Mouse (Mus musculus) heart, adult 2 months (tissue): ENCODE measurements around the gene Agbl3. TPM values are rescaled to one million over a fixed set of nuclear protein-coding genes. Genes with fewer than 3 reads are reported as not detected.

Source experiments
- DNase-seq, 2 experiments: peaks; one replicate each; pipeline ENCODE4 v3.0.0; 2021
- H3K27ac ChIP-seq: fragments of 200-600 bp; 2 replicates; pipeline ENCODE4 v1.8.1; 2022
- H3K27me3 ChIP-seq: fragments of 200-500 bp; 2 replicates; pipeline ENCODE4 v1.6.1; 2012; ENCODE audit warnings: mild to moderate bottlenecking, low read length, inconsistent platforms, mixed read lengths; ENCODE audit not compliant: control insufficient read depth, insufficient read depth
- H3K36me3 ChIP-seq: fragments of 200-500 bp; 2 replicates; pipeline ENCODE4 v1.6.1; 2012; ENCODE audit warnings: low read length, inconsistent platforms; ENCODE audit not compliant: control insufficient read depth, insufficient read depth
- H3K4me1 ChIP-seq: fragments of 200-500 bp; 2 replicates; pipeline ENCODE4 v1.6.1; 2011; ENCODE audit warnings: low read length; ENCODE audit not compliant: control insufficient read depth, insufficient read depth
- H3K4me3 ChIP-seq: fragments of 200-600 bp; 2 replicates; pipeline ENCODE4 v1.8.1; 2022
- H3K79me2 ChIP-seq: fragments of 200-500 bp; replicated peaks from 2 replicates; pipeline ENCODE4 v1.6.1; 2012; ENCODE audit warnings: mild to moderate bottlenecking, inconsistent platforms, low read length, moderate library complexity, mixed read lengths; ENCODE audit not compliant: control insufficient read depth, insufficient read depth
- H3K9ac ChIP-seq: fragments of 200-500 bp; 2 replicates; pipeline ENCODE4 v1.6.1; 2012; ENCODE audit warnings: low read depth, mild to moderate bottlenecking, control low read depth, inconsistent platforms, low read length, mixed read lengths
- CTCF ChIP-seq: fragments of 200-600 bp; IDR thresholded peaks from 2 replicates; pipeline ENCODE4 v1.8.1; 2022; ENCODE audit warnings: antibody characterized with exemption, mild to moderate bottlenecking, moderate library complexity
- EP300 ChIP-seq: fragments of 200-500 bp; IDR thresholded peaks from 2 replicates; pipeline ENCODE4 v1.6.1; 2011; ENCODE audit warnings: low read depth, low read length, control low read depth; ENCODE audit not compliant: insufficient read depth
- POLR2A ChIP-seq: fragments of 200-500 bp; IDR thresholded peaks from 2 replicates; pipeline ENCODE4 v1.6.1; 2011; ENCODE audit warnings: mild to moderate bottlenecking, low read depth, low read length, control low read depth; ENCODE audit not compliant: insufficient read depth
- WGBS: fragments of 180-500 bp; shearing (Covaris S2); methylation state at CpG from one replicate; pipeline ENCODE4 v1.1.7; 2018; 5-methylcytosine and 5-hydroxymethylcytosine counted together
- intact Hi-C: fragments of 180-260 bp; cut with DNase I; formaldehyde crosslinking; loops from one replicate; pipeline ENCODE4 v1.15.1; 2025
- polyA plus RNA-seq: library from polyadenylated mRNA; depleted of rRNA; stranded (reverse); fragments of >200 nt; gene quantifications from 2 replicates; pipeline ENCODE4 v1.2.3, GENCODE M21; 2012
- total RNA-seq, 2 experiments: library from RNA; stranded (reverse); gene quantifications; 2 replicates each; pipeline ENCODE4 v1.2.3; 2021

Gene Agbl3
- total and polyA plus RNA-seq, 3 experiments, result 2.5 to 3.7 (median 2.6) TPM

DNA sequence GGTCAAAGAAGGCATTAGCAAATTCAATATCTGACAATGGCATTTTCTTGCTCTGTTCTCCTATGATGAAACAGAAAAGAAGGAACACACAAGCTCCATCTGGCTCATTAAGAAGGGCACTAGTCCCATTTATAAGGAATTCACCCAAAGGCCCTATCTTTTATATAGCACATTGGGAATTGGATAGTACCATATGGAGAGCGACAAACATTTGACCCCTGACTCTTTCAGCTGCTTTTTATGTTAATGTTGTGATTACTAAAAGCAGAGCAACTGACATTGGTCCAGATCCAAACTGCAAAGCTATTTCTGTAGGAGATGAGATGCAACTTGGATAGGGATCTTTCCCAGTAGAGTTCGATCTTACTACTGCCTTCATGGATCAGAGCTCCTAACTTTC is 21.9 kb upstream of the Agbl3 start:
- H3K9ac ChIP-seq, result no peak overlapping the region
- no peaks in the 10 kb centered on the region for H3K79me2 ChIP-seq
- no peak overlapping the region for H3K4me3 ChIP-seq
- WGBS, result 79% methylated on average over 2 of the region's 2 CpGs
- DNase-seq, result no peak
- TF ChIP-seq POLR2A (no peak), CTCF (no peak), EP300 (no peak)
- H3K36me3 ChIP-seq, result no peaks in the 10 kb centered on the region; the same call in 1 of the 2 replicates
- no peaks in the 10 kb centered on the region for H3K27me3 ChIP-seq
- H3K4me1 ChIP-seq, result no peaks in the 10 kb centered on the region
- intact Hi-C loops, result loop anchor here (5.0 to 10.0 kb wide), 2 partner anchors 311 to 464 kb away; no protein-coding TSS in a partner anchor
- no peak overlapping the region for H3K27ac ChIP-seq

DNA sequence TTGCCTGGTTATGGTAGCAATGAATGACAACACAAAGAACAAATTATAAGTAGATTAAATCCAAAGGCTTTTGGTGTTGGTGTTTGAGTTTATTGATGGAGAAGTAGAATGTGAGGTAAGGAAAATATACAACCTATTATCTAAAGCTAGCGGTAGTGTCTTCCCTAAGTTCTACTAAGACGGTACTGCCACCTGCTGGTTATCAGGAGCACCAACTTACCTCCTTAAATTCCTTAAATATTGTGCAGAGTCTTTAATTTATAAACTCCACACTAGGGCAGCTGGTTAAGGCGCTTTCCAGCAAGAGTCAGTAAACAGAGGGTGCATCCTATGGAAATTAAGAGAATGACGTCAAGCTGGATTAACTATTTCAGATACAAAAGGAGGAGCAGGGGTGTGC is 20.2 kb upstream of the Agbl3 start:
- TF ChIP-seq EP300, result no peak
- no peak for TF ChIP-seq POLR2A
- peak; percentile 86 for TF ChIP-seq CTCF
- no peak for DNase-seq
- Histone ChIP-seq H3K27ac (no peak overlapping the region), H3K27me3 (no peaks in the 10 kb centered on the region), H3K79me2 (no peaks in the 10 kb centered on the region), H3K36me3 (no peaks in the 10 kb centered on the region), H3K4me1 (no peaks in the 10 kb centered on the region), H3K4me3 (no peak overlapping the region), H3K9ac (no peak overlapping the region)
- WGBS, result 39% methylated on average over 4 of the region's 4 CpGs
- intact Hi-C loops, result loop anchor here (1.0 kb wide), 1 partner anchor 249 kb away; no protein-coding TSS in a partner anchor

DNA sequence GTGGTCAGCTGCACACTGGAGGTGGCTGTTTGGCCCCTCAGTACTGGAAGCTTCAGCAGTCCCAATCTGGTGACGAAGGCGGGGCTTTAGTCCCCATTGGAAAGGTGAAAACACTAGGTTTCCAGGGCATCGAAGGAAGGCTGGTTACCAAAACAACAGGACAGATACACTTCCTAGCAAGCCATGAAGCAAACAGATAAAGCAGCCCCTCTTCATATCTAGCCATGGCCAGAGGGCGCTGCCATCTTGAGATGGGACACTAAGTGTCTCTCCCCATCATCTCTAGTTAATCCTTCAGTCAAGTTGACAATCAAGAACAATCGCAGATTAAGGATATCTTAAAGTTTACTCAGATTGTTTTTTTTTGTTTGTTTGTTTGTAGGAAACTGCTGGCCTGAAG is 14.5 kb upstream of the Agbl3 start:
- Histone ChIP-seq H3K4me1 (peaks cover under 1% of the 10 kb centered on the region; the same call in 1 of the 2 replicates), H3K79me2 (no peaks in the 10 kb centered on the region), H3K4me3 (no peak overlapping the region), H3K36me3 (no peaks in the 10 kb centered on the region; the same call in 1 of the 2 replicates), H3K9ac (no peak overlapping the region), H3K27ac (no peak overlapping the region), H3K27me3 (no peaks in the 10 kb centered on the region)
- intact Hi-C loops, result no loop called here
- DNase-seq, result no peak
- TF ChIP-seq POLR2A (no peak), EP300 (no peak), CTCF (no peak)
- WGBS, result 90% methylated on average over 5 of the region's 5 CpGs

DNA sequence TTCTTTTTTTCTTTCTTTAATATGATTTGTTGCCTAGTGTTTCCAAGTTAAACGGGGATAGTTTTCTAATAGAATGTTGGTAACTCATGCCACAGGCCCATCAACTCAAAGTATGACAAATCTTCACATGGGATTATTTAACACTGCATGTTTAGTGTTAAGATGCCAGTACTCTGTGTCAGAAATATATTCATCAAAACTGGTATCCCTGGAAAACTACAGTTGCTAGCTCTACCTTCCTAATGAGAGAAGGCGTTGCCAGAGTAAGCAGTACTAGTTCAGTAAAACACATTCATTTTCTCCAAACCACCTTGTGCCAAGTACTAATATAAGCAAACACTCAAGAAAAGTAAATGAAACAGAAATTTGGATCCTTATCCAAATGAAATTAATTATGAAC is 10.2 kb upstream of the Agbl3 start:
- Histone ChIP-seq H3K79me2 (no peaks in the 10 kb centered on the region), H3K4me3 (no peak overlapping the region), H3K27ac (no peak overlapping the region), H3K27me3 (no peaks in the 10 kb centered on the region), H3K36me3 (no peaks in the 10 kb centered on the region; the same call in 1 of the 2 replicates), H3K9ac (no peak overlapping the region), H3K4me1 (peaks cover 1% of the 10 kb centered on the region; the same call in 1 of the 2 replicates)
- intact Hi-C loops, result no loop called here
- WGBS, result 83% methylated on average over 2 of the region's 2 CpGs
- no peak for TF ChIP-seq CTCF
- no peak for TF ChIP-seq EP300
- no peak for TF ChIP-seq POLR2A
- no peak for DNase-seq

DNA sequence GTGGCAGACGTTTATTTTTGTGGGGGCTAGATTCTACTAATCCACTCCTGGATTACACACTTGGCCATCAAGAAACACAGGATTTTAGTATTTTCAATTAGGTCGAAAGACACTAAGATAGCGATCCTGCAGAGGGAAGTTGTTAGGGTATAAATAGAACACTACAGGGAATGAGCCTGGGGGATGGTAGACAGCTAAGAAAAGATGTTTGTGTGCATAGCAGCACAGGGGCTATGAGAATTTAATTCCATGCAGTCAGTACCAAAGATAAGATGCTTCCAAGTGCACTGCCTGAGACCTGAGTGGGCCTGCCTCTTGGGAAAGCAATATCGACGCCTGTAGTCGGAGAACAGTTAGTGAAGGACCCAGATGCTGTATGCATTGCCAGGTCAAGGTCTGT is 9.7 kb upstream of the Agbl3 start:
- H3K4me1 ChIP-seq, result peaks cover 1% of the 10 kb centered on the region; the same call in 1 of the 2 replicates
- 42% methylated on average over 6 of the region's 6 CpGs for WGBS
- no peak overlapping the region for H3K27ac ChIP-seq
- no peak overlapping the region for H3K9ac ChIP-seq
- intact Hi-C loops, result no loop called here
- DNase-seq, result no peak
- no peak for TF ChIP-seq EP300
- no peak for TF ChIP-seq POLR2A
- TF ChIP-seq CTCF, result no peak
- no peaks in the 10 kb centered on the region; the same call in 1 of the 2 replicates for H3K36me3 ChIP-seq
- no peaks in the 10 kb centered on the region for H3K79me2 ChIP-seq
- H3K27me3 ChIP-seq, result no peaks in the 10 kb centered on the region
- H3K4me3 ChIP-seq, result no peak overlapping the region

DNA sequence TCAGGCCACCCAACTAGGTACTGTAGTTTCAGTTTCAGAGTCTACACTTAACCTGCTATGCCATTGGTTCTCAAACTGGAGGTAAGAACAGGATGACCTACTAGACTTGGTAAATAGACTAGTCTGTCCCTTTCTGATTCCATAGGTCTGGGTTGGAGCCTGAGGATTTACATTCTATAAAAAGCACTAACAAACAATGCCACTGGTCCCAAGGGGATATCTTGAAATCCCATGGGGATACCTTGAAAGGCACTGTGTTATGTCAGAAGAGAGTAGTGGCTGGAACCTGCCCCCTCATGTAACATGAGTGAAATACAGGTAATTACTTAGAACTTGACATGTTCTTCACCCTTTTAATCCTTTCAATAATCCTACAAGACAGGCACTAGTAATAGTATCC is 3.8 kb upstream of the Agbl3 start:
- Histone ChIP-seq H3K4me3 (no peak overlapping the region), H3K79me2 (no peaks in the 10 kb centered on the region), H3K27me3 (no peaks in the 10 kb centered on the region), H3K36me3 (no peaks in the 10 kb centered on the region), H3K4me1 (peaks cover 2% of the 10 kb centered on the region; the same call in 1 of the 2 replicates), H3K27ac (no peak overlapping the region), H3K9ac (no peak overlapping the region)
- DNase-seq, result no peak
- TF ChIP-seq EP300 (no peak), CTCF (no peak), POLR2A (no peak)
- intact Hi-C loops, result no loop called here
